Mouse (Mus musculus): ENCODE results near the gene Senp3.
A peak's percentile ranks its signal among the peaks of the same experiment; 100 is the strongest.

Gene Senp3

DNA sequence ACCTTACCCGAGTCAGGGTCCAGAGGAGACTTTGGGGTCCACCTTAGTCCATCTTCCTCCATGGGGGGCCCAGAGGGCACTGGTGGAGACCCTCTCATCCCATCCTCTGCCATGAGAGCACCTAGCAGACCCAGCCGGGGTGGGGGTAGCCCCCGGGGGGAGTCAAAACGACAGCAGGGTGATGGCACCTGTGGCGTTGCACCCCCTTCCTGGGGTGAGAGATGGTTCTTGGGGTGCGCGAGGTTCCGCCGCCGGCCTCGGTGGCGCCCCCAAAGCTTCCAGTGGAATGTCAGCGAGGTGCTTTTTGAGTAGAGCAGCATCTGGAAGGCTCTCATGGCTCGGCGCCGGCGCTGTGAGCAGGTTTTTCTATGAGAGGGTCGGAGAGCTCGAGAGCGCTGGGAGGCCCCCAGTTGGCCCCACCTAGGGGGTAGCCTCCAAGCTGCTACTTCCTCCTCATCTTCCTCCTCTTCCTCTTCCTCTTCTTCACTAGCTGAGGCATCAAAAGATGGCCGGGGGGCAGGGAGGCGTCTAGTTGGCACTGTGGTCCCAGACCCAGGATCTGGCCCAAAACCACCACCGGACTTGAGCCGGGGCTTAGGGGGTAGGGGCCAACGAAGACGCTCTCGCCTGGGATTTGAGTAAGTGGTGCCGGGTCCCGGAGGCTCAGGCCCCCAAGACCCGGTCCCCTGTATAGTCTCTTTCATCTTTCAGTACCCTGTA is 1.6 kb downstream of the Senp3 start:
- no peak for DNase-seq

DNA sequence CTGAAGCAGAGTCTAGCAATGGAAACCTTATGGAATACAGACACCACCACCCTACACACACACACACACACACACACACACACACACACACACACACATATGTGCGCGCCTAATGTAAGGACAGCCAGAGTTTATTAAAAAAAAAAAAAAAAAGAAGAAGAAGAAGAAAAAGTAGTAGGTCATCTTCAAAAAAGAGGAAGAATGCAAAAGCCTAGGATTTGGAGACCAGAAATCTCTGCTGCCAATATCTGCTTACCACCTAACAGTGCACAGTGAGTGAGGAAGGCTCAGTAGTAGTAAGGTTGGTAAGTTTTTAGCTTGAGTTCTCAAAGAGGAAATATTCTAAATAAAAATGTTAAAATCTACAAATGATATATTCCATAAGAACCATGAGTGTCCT is 2.7 kb downstream of the Senp3 start:
- no peak for DNase-seq

DNA sequence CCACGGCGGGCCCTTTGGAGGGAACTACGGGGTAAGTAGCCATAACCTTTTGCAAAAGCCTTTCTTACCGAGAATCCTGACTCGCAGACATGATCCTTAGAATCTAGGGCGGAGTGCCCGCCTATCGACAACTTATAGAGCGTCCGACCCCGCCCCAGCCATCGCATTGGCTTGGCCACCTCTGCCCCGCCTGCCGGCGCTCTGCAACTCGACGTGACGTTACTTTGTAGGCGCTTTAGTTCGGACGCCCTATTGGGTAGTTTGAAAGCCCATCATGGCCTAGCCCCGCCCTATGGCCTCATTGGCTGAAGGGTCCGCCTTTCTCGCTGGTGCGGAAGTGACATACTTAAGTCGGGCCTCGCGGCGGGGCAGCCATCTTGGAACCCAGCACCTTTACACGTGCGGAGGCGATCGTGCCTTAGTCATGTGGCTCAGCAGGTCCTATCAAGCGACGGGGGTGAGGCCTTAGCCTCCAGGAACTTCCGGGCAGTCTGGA is 9.6 kb downstream of the Senp3 start, which contains the start of gene Eif4a1:
TSS of gene Eif4a1 (minus strand) at position 213 of the 496 bp plus-strand sequence.
- DNase-seq: peak; percentile 100

DNA sequence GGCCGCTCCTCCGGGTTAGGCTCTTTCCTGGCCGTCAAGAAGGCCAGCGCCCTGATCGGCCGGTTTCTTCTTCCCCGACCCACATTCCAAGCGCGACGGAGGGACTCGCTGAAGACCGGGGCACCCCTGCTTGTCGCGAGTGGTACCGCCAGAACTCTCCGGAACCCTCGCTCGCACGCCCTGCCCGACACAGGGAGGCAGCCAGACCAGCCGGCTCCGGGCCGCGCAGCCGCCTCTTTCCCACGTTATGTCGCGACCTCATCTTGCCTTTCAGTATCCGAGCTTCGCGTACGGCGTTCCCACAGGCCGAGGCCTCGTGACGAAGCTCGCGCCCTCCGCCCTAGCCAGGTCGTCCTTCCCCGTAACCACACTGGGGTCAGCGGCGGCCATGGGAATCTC is 10.2 kb downstream of the Senp3 start:
- DNase-seq: no peak

DNA sequence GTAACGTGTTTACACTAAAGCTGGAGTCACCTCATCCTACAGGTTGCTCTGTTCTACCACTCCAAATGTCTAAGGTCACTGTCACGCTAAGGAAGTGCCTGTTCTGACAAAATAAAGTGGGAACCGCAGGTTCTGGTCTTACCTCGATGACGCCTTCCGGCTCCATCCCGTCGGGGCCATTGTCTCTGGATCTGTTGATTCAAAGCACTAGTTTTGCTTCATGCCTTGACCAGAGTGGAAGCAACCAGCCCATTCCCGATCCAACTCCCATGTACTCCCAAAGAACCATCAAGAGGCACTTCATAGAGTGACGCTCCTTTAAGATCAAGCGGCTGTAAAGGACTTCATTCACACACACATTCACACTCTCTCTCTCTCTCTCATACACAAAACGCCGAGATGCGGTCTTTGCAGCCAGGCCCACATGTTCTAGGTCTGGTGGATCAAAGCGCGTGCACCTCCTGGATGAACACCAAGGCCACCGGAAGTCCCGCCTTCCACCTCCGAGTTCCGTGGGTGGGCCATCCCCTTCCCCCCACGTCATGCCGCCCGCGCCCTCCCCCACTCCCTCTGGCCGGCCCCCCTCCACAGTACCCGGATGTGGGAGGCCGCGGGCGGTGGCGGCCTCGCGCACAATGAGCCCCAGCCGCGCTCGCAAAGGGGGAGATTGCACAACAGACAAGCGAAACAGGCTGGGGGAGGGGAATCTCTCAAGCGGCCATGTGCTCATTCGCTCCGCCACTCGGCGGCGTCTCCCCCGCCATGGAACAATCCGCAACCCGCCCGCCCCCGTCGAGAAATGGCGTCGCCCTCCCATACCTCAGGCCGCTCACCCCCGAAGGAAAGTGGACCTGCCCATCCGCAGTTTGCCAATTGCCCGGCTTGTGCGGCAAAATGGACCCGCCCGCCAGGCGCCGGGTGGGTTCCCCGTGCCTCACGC is 10.8 kb downstream of the Senp3 start:
- DNase-seq: peak; percentile 94

DNA sequence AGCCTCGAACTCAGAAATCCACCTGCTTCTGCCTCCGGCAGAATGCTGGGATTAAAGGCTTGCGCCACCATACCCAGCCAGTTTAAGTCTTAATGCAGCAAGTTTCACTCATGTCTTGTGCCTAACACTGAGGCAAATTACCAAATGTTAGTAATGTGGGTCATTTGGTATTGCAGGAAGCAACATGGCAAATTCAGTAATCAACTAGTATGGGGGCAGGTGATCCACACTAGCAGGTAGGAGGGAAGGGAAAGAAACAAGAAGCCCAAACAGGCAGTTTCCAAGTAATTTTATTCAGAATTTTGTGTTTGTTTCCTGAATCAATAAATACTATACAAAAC is 15.2 kb downstream of the Senp3 start:
- no peak for DNase-seq

DNA sequence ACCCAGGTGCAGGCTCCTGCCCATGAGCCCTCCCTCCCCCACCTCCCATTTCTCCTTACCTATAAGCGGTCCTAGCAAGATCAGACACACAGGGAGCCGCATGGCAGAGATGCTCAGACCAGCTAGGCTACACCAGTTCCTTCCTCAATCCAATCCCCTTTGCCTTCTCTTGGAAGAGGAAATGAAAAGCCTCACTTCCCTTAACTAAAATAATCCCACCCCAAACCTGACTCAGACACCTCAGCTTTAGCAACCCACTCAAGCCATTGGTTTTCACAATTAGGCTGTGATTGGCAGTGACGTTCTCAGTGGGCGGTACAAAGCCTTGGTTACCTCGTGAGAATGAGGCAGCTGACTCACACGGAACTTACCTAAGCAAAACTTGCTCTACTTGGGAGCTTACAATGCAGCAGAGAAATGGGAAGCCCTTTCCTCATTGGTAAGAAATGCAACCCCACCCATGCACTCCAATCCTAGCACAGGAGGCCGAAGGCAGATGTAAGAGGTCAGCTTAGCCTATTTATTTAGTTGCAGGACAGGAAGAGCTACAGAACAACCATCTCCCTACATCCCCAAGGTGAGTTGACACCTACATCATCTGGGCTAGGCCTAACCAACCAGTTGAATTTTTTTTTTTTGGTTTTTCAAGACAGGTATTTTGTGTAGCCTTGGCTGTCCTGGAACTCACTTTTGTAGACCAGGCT is 15.8 kb downstream of the Senp3 start, which contains the start of gene Cd68:
TSS of gene Cd68 (minus strand) at position 193 of the 704 bp plus-strand sequence.
- no peak for DNase-seq

DNA sequence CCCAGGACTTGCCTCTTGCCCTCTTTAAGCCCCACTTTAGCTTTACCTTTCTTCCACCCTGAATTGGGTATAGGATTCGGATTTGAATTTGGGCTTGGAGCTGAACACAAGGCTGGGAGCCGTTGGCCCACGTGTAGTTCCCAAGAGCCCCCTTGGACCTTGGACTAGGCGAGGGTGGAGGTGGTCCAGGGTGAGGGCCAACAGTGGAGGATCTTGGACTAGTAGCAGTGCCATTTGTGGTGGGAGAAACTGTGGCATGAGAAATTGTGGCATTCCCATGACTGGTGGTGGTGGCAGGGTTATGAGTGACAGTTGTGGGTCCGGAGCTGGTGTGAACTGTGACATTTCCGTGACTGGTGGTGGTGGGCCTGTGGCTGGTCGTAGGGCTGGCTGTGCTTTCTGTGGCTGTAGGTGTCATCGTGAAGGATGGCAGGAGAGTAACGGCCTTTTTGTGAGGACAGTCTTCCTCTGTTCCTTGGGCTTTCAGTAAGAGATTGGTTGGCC is 16.4 kb downstream of the Senp3 start:
- DNase-seq: no peak

DNA sequence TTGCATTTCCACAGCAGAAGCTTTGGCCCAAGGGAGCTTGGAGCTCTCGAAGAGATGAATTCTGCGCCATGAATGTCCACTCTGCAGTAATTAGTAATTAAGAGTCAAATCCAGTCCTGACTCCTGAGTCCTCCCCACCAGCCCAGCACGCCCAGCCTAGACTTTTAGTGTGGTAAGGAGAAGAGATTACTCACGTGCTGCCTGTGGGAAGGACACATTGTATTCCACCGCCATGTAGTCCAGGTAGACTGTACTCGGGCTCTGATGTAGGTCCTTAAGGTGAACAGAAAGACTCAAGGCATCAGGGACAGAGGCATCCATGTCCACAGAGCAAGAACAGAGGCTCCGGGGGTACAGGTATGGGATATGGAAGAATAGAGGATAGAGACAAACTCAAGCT is 17.0 kb downstream of the Senp3 start:
- no peak for DNase-seq

DNA sequence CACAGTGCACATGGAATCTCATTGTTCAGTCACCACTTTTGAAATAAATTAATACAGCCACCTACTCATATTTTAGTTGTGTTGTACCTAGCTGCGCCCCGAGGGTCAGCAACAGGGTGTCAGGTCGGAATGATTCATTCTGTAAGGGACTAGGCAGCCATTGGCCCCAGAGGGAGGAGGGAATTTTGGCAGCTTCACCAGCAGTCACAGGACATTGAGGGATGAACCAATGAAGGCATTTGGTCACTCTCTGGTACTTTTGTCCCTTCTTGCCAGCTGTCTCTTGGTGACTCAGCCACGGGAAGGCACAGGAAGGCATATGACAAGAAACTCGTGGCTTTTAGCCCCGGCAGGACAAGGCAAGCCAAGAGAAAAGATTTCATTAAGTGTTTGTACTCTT is 18.1 kb downstream of the Senp3 start:
- no peak for DNase-seq

DNA sequence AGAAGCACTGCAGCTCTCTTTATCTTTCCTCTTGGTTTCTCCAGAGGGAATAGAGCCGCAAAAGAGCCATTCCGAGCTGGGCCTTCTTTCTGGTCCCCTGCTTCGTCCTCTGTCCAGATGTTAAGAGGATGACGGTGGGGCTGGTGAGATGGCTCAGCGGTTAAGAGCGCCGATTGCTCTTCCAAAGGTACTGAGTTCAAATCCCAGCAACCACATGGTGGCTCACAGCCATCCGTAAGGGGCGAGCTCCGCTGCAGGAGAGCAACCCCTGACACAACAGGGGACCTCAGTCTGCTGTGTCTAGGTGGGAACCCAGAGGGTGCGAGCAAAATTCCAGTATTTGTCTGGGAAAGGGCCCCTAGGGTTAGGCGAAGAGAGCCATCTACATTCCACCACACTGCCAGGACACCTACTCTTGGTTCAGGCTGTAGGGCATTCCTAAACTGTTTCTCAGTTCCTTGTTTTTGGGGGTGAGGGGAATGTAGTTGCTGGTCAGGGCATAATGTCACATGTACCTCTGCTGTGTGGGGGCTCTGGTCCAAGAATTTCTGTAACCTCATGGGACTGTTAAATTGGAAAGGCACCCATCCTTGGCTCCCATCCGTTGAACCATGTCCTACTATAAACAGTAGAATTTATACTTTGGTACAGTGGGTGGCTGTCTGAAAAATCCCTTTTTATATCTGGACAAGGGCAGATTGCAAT is 18.8 kb downstream of the Senp3 start:
- DNase-seq: no peak

DNA sequence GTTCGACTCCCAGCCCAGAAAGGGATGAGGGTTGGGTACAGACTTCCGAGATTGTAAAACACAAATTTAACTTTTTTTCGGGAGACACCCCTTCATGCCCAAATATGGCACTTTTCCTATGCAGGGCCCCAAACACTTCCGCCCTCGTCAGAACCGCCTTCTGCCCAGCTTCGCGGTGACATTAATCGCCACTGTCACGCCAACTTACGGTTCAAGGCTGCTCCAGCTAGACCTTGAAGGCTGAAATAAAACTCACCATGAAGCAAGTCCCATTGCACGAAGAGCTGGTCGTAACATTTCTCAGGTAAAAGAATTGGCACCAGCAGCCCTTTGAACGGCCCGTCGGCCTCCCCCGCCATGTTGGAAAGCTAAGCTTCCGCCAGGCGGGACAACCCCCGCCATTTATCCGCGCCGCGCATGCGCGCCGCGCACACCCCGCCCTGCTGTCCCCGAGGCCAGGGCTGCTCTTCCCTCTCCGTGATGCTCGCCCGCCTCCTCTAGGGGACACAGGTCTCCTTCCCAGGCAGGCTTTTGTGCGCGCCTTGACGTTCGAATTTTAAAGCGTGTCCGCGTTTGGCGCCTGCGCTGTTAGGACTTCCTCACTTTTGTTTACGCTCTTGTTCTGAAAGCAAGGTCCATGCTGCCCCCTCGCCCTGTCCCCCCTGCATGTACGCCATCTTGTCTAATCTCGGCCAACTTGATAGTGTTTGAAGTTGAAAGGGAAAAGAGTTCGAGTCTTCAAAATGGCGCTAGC is 19.5 kb downstream of the Senp3 start, which contains the start of gene Mpdu1:
TSS of gene Mpdu1 (minus strand) at position 430 of the 754 bp plus-strand sequence.
- peak; percentile 94 for DNase-seq

DNA sequence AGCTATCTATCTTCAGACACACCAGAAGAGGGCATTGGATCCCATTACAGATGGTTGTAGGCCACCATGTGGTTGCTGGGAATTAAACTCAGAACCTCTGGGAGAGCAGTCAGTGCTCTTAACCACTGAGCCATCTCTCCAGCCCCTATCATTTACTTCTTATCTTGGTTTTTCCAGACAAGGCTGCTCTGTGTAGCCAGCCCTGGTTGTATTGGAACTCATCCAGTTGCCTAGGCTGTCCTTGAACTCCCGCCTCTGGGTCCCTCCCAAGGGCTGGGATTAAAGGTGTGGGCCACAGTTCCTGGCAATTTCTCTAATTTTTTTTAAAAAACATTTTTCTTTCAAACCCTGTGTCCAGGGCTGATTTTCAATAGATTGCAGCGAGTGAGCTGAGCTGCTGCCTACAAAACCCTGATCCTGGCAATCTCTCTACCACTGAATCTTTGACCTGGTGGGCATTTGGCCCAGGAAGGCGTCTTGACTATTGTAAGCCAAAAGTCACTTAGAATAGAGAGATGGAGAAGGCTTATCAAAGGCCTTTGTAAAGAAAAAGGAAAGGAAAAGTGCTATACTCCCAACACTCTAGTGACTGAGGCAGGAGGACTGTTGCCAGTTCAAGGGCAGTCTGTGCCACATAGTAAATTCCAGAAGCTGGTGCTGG is 20.5 kb downstream of the Senp3 start:
- DNase-seq: no peak

DNA sequence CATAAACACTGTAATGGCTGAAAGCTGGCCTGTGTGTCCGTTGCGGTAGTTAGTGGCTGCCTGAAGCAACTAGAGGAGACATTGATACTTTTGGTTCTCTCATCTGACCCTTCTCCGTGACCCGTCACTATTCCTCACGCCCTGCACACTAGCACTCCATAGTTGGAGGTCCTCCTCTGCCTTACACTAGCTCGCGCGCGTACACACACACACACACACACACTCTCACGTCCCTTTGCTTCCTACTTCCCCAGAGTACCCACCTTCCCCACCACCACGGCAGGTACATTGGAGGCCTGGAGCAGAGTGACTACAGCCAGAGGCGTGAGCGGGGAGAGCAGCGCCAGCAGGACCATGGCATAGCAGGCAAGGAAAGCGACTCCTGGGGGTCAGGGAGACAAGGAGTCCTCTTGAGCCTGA is 24.4 kb downstream of the Senp3 start:
- no peak for DNase-seq

DNA sequence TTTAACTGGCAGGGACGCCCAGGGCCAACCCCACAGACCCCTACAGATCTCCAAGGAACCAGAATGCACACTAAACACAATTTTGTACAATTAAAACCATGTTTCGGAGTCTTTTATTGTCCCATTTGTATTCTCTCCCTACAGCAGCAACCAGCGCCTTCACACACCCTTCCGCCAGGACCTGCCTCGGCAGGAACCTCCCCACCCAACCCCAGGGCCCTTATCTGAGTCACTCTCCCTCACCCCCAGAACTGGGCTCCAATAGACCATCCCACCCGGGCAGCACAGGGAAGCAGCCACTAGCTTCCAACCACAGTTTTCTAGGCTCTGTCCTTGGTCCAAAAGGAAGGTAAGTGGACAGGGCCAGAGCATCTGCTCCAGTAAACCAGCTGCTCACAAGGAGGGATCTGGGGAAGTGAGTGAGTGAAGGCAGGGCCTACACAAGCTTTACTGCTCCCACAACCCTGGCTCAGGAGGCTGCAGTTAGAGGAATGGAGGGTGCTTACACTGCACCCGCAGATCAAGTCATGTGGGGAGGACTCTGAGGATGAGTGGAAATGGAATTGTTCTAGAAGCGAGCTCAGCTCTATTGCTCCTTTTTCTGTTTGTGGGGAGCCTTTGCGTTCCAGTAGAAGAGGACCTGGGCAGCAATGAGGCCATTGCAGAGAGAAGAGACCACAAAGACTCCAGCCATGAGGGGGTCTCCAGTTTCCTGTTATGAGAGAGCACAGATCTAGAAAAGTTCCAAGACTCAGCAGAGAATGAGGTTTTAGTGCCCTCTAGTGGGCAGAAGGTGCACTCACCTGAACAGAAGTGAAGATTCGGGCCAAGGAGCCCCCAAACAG is 25.0 kb downstream of the Senp3 start:
- no peak for DNase-seq

DNA sequence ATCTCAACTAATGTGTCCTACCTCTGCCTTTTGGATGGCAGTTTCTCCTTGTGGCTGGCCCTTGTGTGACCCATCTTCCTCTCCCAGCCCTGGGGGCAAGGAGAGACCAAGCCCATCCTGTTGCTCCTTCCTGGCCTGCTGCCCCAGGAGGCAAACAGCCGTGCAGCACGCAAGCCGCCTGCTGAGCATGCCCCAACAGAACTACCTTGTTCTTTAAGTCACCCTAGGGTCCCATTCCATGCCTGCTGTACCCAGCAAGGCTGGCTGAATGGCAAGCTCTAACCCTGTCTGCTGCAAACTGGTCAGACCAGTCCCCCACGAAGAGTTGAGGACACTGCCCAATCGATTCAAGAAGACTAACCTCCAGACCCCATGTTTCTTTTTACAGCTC is 25.8 kb downstream of the Senp3 start:
- no peak for DNase-seq

DNA sequence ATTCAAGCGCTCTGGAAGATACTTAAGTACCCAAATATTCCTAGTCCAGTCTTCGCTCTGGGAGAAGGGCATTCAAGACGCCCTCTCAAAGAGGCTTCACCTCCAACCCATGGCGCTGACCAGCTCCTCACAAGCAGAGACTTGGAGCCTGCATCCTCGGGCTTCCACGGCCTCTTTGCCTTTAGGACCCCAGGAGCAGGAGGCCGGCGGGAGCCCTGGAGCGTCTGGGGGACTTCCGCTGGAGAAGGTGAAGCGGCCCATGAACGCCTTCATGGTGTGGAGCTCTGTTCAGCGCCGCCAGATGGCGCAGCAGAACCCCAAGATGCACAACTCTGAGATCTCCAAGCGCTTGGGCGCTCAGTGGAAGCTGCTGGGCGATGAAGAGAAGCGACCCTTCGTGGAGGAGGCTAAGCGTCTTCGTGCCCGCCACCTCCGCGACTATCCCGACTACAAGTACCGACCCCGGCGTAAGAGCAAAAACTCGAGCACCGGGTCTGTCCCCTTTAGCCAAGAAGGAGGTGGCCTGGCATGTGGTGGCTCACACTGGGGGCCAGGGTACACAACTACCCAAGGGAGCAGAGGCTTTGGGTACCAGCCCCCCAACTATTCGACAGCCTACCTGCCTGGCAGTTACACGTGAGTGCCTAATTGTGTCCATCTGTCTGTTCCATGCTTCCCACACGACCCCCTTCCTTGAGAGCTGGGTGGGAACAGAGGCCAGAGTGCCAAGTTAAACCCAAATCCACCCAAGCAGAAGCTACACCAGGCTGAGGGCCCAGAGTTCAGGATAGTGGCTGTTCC is 26.4 kb downstream of the Senp3 start, which contains the start of gene Sox15:
TSS of gene Sox15 (plus strand) at position 51 of the 801 bp plus-strand sequence.
- DNase-seq: peak; percentile 72

DNA sequence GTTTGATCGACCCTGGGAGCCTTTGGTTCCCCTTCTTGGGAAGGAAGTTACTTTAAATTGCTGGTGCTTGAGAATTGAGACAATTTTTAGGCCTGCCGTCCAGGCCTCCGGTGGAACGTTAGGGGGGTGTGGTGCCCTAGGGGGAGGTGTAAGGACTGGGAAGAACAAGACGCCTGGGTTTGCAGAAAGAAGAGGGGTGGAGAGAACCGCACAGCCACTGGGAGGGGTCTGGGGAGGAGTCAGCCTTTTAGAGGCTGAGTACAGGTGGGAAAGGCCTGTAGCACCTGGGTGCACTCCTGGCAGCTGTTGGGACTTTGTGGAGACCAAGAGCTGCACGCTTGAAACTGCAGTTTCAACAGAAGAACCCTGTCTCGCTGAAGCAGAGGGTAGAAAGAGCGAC is 27.1 kb downstream of the Senp3 start:
- no peak for DNase-seq

DNA sequence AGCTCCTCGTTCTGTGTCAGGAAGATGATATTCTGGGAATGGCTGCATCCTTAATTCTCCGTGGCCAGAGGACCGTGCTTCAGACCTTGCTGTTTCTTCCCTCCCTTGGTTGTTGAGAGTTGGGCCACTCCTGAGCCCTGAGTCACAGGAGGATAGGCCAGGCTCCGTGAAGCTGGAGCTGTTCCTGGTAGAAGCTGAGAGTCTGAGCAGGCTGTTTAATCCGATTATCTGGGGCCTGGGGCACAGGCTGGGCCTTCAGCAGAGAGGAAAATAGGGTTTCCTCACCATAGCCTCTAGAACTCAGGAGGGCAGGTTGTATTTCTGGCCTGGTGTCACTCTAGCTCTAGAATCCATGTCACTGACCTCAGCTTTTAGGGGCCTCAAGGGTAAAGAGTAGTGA is 28.5 kb downstream of the Senp3 start:
- no peak for DNase-seq
